Mouse (Mus musculus) intestine, embryonic 14.5 days (tissue): ENCODE measurements around the gene Egfr. TPM values are rescaled to one million over a fixed set of nuclear protein-coding genes. Genes with fewer than 3 reads are reported as not detected.

ENCODE experiments used
- ATAC-seq: fragments of 200-750 bp; cut with Nextera tagmentation; replicated peaks from 2 replicates; pipeline ENCODE4 v1.8.0; 2017; ENCODE audit warnings: low read depth, moderate number of reproducible peaks, moderate TSS enrichment, moderate library complexity; ENCODE audit not compliant: low FRiP score, low TSS enrichment
- DNase-seq: peaks from one replicate; pipeline ENCODE4 v3.0.0-alpha.2; 2018; ENCODE audit warnings: low spot score
- H3K27ac ChIP-seq: fragments of 300-500 bp; sonication (generic); 2 replicates; pipeline ENCODE4 v1.5.1; 2014; ENCODE audit warnings: low read depth, mild to moderate bottlenecking, control low read depth
- H3K27me3 ChIP-seq: fragments of 300-500 bp; sonication (generic); replicated peaks from 2 replicates; pipeline ENCODE4 v1.6.1; 2014; ENCODE audit warnings: low read length, control low read depth; ENCODE audit not compliant: control insufficient read depth, insufficient read depth
- H3K36me3 ChIP-seq: fragments of 300-500 bp; sonication (generic); 2 replicates; pipeline ENCODE4 v1.6.1; 2014; ENCODE audit warnings: low read length, control low read depth; ENCODE audit not compliant: control insufficient read depth, insufficient read depth
- H3K4me1 ChIP-seq: fragments of 300-500 bp; sonication (generic); replicated peaks from 2 replicates; pipeline ENCODE4 v1.6.1; 2014; ENCODE audit warnings: low read length, control low read depth, mixed read lengths; ENCODE audit not compliant: control insufficient read depth, insufficient read depth
- H3K4me2 ChIP-seq: fragments of 300-500 bp; sonication (generic); 2 replicates; pipeline ENCODE4 v1.6.1; 2014; ENCODE audit warnings: low read length
- H3K4me3 ChIP-seq: fragments of 300-500 bp; sonication (generic); 2 replicates; pipeline ENCODE4 v1.5.1; 2014; ENCODE audit warnings: low read depth, low read length, control low read depth, mixed read lengths
- H3K9ac ChIP-seq: fragments of 300-500 bp; sonication (generic); 2 replicates; pipeline ENCODE4 v1.6.1; 2014; ENCODE audit warnings: mild to moderate bottlenecking, low read length
- H3K9me3 ChIP-seq: fragments of 300-500 bp; sonication (generic); 2 replicates; pipeline ENCODE4 v1.6.1; 2016; ENCODE audit warnings: low read length, control low read depth; ENCODE audit not compliant: control insufficient read depth
- WGBS: fragments of 180-500 bp; shearing (Covaris S2); extraction: QIAGEN DNeasy Blood & Tissue Kit; methylation state at CpG from one replicate; pipeline ENCODE4 v1.1.7; 2014; 5-methylcytosine and 5-hydroxymethylcytosine counted together
- polyA plus RNA-seq: library from polyadenylated mRNA; unstranded; fragments of >200 nt; fragmentation: Nextera tagmentation; extraction: Ambion mirVana; gene quantifications from 2 replicates; pipeline ENCODE4 v1.2.1, GENCODE M21; 2014

Egfr gene
- polyA plus RNA-seq, 1 experiment from 2014 or later: 21.2 TPM

GRCm38 (mm10) chr11:16769276-16769675 lies 17.3 kb downstream of the Egfr start:
- no peaks in the 10 kb centered on the region for H3K36me3 ChIP-seq

GRCm38 (mm10) chr11:16769709-16770303 lies 17.8 kb downstream of the Egfr start:
- DNase-seq (no peak), ATAC-seq (peak; percentile 68; the same call in 1 of the 2 replicates)
- Histone ChIP-seq H3K4me3 (no peak overlapping the region), H3K27me3 (no peaks in the 10 kb centered on the region), H3K9ac (no peak overlapping the region), H3K4me2 (no peak overlapping the region), H3K9me3 (no peaks in the 10 kb centered on the region), H3K4me1 (0 out of 2 replicates have a peak, but pooled peaks cover 13% of the 10 kb centered on the region), H3K36me3 (no peaks in the 10 kb centered on the region), H3K27ac (no peak overlapping the region)
- WGBS: 34% methylated on average over 3 of the region's 3 CpGs

More at GRCm38 (mm10) chr11:16769276-16769675, 17.3 kb downstream of the Egfr start:
- H3K4me2 ChIP-seq: no peak overlapping the region
- H3K9ac ChIP-seq: no peak overlapping the region
- no peak overlapping the region for H3K4me3 ChIP-seq
- no peaks in the 10 kb centered on the region for H3K27me3 ChIP-seq
- DNase-seq: no peak
- H3K4me1 ChIP-seq: 0 out of 2 replicates have a peak, but pooled peaks cover 13% of the 10 kb centered on the region
- WGBS: 85% methylated on average over 4 of the region's 4 CpGs
- H3K9me3 ChIP-seq: no peaks in the 10 kb centered on the region
- no peak for ATAC-seq
- no peak overlapping the region for H3K27ac ChIP-seq

GRCm38 (mm10) chr11:16770966-16771365 lies 19.0 kb downstream of the Egfr start:
- Histone ChIP-seq H3K27me3 (no peaks in the 10 kb centered on the region), H3K4me2 (no peak overlapping the region), H3K9me3 (no peaks in the 10 kb centered on the region), H3K4me3 (no peak overlapping the region), H3K9ac (no peak overlapping the region), H3K36me3 (no peaks in the 10 kb centered on the region), H3K27ac (no peak overlapping the region), H3K4me1 (0 out of 2 replicates have a peak, but pooled peaks cover 13% of the 10 kb centered on the region)
- ATAC-seq: no peak
- no peak for DNase-seq
- 78% methylated on average over 4 of the region's 4 CpGs for WGBS

GRCm38 (mm10) chr11:16772717-16773116 lies 20.7 kb downstream of the Egfr start:
- no peaks in the 10 kb centered on the region for H3K9me3 ChIP-seq
- DNase-seq (no peak), ATAC-seq (no peak)
- no peak overlapping the region for H3K4me2 ChIP-seq
- no peak overlapping the region for H3K4me3 ChIP-seq
- H3K9ac ChIP-seq: no peak overlapping the region
- H3K36me3 ChIP-seq: no peaks in the 10 kb centered on the region
- H3K27ac ChIP-seq: no peak overlapping the region
- WGBS: 47% methylated on average over 4 of the region's 4 CpGs
- H3K27me3 ChIP-seq: no peaks in the 10 kb centered on the region
- H3K4me1 ChIP-seq: 0 out of 2 replicates have a peak, but pooled peaks cover 16% of the 10 kb centered on the region

- Histone ChIP-seq H3K27me3 (no peaks in the 10 kb centered on the region), H3K4me2 (no peak overlapping the region), H3K27ac (no peak overlapping the region), H3K36me3 (no peaks in the 10 kb centered on the region), H3K4me1 (0 out of 2 replicates have a peak, but pooled peaks cover 3% of the 10 kb centered on the region), H3K9me3 (no peaks in the 10 kb centered on the region), H3K4me3 (no peak overlapping the region), H3K9ac (no peak overlapping the region)
- DNase-seq (no peak), ATAC-seq (no peak)
- 24% methylated on average over 2 of the region's 2 CpGs for WGBS
These were observed 25.0 kb downstream of the Egfr start for GRCm38 (mm10) chr11:16776967-16777366.

- Histone ChIP-seq H3K4me3 (no peak overlapping the region), H3K4me2 (no peak overlapping the region), H3K4me1 (0 out of 2 replicates have a peak, but pooled peaks cover 3% of the 10 kb centered on the region), H3K9ac (no peak overlapping the region), H3K27me3 (no peaks in the 10 kb centered on the region), H3K27ac (no peak overlapping the region), H3K36me3 (no peaks in the 10 kb centered on the region), H3K9me3 (no peaks in the 10 kb centered on the region)
- WGBS: 57% methylated on average over 2 of the region's 2 CpGs
- ATAC-seq: no peak
- no peak for DNase-seq
These were observed 29.6 kb downstream of the Egfr start for GRCm38 (mm10) chr11:16781604-16782003.

- Histone ChIP-seq H3K9ac (no peak overlapping the region), H3K9me3 (no peaks in the 10 kb centered on the region), H3K27me3 (no peaks in the 10 kb centered on the region), H3K4me1 (no peaks in the 10 kb centered on the region), H3K4me2 (no peak overlapping the region), H3K4me3 (no peak overlapping the region), H3K36me3 (no peaks in the 10 kb centered on the region), H3K27ac (0 out of 2 replicates have a peak overlapping the region, but pooled peaks have one; percentile 1)
- WGBS: 74% methylated on average over 8 of the region's 8 CpGs
- no peak for ATAC-seq
- no peak for DNase-seq
These were observed 32.1 kb downstream of the Egfr start for GRCm38 (mm10) chr11:16783926-16784659.

GRCm38 (mm10) chr11:16792638-16793585 lies 40.9 kb downstream of the Egfr start:
- WGBS: 47% methylated on average over 5 of the region's 5 CpGs
- ATAC-seq: no peak
- Histone ChIP-seq H3K9me3 (no peaks in the 10 kb centered on the region), H3K27ac (no peak overlapping the region), H3K4me1 (peaks cover 11% of the 10 kb centered on the region; the same call in 1 of the 2 replicates), H3K36me3 (no peaks in the 10 kb centered on the region), H3K4me3 (no peak overlapping the region), H3K9ac (no peak overlapping the region), H3K4me2 (no peak overlapping the region), H3K27me3 (no peaks in the 10 kb centered on the region)
- DNase-seq: no peak
